Mouse (Mus musculus): ENCODE measurements around the gene Tnfsf4.

Tnfsf4 gene

DNA sequence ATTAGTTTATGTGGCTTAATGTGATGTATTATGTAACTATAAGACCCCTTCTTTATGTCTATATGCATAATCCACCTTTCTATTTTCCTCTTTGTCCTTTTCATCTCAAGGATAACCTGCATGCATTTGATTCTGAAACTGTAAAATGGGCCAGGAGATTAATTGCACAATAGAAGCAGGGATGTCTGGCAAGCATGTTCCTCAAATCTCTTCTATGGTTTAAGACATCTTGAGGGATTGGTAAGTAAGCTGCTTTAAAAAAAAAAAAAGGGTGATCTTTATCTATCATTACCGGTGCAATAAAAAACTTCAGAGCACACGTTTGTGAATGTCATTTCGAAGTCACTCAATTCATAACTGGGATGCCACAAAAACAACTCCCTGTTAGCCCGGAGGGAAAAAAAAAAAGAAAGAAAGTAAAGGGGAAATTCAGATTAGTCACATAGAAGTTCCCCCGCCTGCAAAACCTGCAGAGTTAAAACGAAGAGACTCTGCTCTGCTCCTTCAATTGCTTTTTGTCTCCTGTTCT lies at the start of gene Tnfsf4:
Tnfsf4 (plus strand) TSS at position 479 of the 529 bp plus-strand sequence.
- 76% methylated on average over 6 of the region's 6 CpGs for WGBS

DNA sequence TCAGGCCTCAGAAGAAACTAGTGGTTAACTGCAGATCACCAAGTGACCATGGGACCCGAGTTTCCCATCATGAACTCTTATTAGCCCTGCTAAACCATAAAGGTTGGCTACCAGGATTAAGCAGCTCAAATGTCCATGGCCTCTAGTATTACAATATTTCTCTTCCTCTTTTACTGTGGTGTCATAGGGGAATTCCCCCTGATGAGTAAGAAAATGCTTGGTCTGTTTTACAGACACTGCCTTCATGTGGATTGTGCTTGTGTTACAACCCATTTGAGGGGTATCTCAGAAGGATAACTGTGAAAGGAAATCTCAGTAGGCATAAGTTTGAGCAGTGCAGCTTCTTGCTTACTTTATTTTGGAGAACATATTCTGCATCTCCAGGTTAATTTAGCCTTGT lies 44.2 kb upstream of the Tnfsf4 start:
- WGBS = 67% methylated on average over 1 of the region's 1 CpGs

DNA sequence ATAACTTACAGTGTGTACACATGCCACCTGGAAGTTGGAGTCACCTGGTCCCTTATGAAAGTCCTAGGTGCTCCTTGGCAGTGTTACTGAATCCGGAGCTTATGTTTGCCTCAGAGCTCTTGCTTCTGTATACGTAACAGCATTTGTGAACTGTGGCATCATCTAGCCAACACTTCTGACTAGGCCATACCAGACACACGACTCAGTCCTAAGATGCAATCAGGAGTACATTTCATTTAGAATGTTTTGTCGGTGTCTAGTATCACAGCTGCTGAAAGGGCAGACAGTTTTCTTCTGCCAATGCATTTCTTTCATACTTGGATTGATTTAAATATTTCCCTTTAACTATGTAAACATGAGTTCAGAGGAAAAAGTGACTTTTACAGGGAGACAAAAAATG lies 30.2 kb upstream of the Tnfsf4 start:
- 83% methylated on average over 4 of the region's 4 CpGs for WGBS

DNA sequence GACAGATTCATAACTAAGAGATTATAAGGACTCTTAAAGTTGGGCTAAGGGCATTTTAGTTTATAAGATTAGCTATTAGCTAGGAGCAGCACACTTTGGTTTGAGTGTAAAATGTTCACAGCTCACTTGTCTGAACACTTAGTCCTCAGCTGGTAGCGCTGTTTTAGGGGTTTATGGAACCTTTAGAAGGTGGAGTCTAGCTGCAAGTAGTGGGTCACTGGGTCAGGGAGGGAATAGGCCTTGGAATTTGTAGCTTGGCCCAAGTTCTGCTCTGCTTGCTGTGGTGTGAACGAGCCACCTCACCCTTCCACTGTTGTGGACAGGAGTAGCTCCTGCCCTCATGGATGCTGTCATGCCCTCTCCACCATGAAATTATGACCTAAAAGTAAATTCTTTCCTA lies 23.3 kb upstream of the Tnfsf4 start:
- WGBS = 89% methylated on average over 2 of the region's 2 CpGs

DNA sequence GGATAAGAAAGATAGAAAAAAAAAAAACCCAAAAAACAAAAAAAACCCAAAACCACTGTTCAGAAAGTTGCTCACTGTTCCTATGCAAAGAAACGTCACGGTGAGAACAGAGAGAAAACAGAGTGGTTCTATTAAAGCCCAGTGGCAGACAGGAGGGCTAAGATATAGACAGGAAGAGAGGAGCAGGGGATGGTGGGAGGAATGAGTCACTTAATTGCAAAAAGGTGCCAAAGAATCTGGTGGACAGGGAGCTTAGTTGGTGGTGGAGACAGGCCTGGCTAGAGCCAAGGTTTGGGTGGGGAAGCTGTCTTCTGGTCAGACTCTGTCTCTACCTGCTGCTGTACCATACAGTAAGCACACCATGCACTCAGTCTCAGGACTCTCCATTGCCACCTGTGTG lies 19.3 kb upstream of the Tnfsf4 start:
- 74% methylated on average over 2 of the region's 2 CpGs for WGBS

DNA sequence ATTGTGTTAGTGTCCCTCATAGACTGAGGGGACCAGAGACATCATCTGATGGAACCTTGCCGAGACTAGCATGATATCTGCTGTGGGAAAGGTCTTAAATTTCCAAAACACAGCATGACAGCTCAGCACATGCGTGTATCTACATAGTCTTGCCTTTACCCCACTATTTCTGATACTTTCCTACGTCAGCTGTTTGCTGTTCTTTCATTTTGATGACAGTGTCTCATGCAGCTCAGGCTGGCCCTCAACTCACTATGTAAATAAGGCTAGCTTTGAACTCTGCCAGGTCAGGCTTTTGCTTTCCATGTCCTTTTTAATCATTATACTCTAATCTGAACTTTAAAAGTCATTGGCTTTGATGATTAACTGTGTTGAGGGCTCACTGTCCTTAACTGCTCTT lies 16.6 kb upstream of the Tnfsf4 start:
- WGBS = 87% methylated on average over 3 of the region's 3 CpGs

DNA sequence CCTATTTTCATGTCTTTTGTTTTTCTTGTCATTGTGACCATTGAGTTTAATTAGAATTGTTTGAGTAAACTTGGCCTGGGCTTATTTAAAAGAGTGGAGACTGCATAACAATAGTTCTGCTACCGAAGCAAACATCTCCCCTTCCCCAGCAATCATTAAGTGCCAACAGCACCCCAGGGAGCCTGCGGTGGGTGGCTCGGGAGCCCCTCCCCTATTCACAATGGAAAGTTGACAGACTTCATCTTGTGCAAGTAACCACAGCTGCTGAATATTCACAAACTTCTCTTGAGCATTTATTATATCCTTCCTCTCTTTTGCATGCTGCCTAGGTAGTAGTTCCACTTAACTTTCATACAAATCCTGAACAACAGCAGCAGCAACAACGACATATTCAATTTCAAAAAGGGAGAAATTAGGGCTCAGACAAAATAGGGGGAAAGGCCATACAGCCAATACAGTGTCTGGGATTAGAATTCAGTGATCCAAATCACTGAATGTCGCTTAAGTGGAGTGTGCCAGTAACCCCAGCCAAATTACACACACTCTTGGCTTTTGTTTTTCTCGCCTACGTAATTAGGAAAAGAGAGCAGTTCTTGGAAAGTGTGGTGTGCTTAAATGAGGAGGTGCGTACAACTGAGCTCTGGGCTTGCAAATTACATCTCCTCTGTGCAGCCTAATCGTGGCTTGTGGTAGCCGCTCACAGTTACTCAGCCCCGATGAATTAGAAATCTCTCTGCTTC lies 15.4 kb upstream of the Tnfsf4 start:
- 34% methylated on average over 11 of the region's 11 CpGs for WGBS

DNA sequence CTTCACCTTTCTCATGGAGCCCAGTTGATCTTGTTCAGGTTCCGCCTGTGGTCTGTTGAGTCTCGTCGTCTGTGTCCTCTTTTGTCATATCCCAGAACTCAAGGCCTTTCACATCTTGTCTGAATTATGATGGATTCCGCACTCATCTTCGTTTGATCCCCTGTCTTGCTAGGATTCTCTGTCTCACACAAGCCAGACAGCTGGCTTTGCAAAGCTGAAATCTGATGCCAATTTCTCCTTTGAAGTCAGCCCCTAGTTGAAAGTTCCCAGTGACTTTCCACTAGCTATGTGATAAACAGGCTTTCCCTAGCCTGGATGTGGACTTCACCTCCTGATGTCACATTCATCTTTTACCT lies 14.8 kb upstream of the Tnfsf4 start:
- 44% methylated on average over 5 of the region's 5 CpGs for WGBS

DNA sequence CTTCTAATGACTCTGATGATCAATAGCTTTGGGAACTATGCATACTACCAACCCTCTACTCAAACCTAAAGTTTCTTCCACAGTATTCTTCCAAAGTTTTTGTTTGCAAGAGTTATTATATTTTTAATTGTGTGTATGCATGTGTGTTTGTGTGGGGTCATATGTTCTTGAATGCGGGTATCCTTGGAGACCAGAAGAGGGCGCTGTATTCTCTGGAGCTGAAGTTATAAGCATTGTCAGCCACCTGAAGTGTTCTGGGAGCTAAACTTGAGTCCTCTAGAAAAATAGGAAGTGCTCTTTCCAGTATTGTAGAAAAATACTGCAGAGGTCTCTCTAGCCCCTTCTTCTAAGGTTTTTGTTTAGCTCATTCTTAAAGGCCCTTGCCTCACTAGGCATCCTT lies 5.1 kb upstream of the Tnfsf4 start:
- WGBS = 80% methylated on average over 2 of the region's 2 CpGs

DNA sequence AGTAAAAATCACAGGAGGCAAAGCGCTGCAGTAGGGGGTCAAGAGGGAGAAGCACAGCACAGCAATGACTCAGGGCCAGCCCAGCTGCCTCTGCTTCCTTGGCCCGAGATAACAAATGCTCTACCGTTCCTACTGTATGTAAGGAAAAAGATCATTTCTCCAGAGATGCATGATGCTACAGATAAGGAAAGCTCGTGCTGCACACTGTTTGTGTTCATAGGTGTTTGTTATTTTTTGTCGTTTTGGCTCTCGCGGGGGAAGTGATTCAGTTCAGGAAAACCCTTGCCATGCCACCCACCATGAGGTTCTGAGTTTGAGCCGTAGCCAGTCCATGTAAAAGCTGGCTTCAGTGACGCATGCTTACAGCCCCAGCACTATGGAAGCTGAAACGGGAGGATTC lies 2.3 kb upstream of the Tnfsf4 start:
- WGBS = 61% methylated on average over 10 of the region's 10 CpGs

DNA sequence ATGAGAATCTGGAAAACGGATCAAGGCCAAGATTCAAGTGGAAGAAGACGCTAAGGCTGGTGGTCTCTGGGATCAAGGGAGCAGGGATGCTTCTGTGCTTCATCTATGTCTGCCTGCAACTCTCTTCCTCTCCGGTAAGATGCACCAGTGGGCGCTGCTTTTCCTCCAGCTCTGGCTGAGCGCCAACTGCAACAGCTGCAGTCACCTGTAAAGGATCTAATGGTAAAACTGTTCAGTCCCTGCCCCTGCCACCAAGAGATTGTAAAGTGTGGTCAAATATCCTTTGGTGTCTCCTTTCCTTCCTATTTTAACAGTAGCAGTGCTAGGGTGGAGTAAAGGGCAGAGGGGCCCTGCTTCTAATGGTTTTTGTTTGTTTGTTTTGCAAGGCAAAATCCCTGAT lies 401 bp downstream of the Tnfsf4 start:
- whole genome bisulfite sequencing = 86% methylated on average over 5 of the region's 5 CpGs

DNA sequence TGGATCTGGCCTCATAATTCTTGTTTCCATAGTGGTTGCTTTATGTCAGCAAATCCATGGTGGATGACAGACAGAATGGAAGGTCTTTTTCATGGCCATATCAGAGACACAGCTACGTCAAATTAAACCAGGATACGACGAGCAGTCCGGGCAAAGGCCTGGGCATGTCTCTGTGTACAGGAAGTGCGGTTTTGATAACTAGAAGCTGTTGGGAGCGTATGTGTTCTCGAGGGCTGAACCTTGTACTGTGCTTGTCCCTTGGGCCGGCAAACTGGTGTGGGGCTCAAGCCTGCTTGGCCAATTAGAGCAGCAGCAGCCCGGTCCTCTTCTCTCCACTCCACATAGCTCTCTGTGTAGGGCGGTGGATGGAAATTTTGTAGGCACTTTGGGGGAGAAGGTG lies 1.1 kb downstream of the Tnfsf4 start:
- WGBS = 79% methylated on average over 10 of the region's 10 CpGs

DNA sequence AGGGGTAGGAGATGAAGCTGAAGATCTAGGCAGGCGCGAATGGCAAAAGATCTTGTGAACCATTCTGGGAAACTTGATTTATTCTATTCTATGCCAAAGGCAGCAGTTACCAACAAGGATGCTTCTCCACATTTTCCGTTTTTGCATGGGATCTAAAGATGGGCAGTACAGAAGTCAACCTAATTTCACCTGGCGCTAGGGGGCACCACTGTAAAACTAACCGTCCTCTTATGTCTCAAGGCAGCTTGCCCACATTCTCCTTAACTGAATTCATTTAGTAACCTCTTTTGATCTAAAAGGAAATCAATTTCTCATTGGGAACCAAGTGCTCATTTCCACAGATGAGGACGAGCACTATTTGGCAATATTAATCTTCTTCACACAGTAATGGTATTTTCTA lies 4.9 kb downstream of the Tnfsf4 start:
- 17% methylated on average over 6 of the region's 6 CpGs for WGBS

DNA sequence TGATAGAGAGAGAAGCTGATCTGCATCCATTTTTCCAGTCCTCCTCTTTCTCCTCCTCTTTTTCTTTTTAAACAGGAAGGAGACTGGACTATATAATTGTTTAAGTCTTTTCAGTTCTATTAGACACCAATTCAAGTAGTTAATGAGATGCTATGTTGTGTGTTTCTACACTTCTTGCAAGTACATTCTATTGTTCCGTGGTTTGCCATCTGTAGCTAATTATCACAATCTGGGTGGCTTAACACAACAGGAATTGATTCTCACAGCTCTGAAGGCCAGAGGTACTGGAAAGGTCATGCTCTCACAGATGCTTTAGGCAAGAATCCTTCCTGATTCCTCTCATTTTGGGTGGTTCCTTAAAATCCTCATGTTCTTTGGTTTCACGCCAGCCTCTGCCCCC lies 7.9 kb downstream of the Tnfsf4 start:
- WGBS = 77% methylated on average over 2 of the region's 2 CpGs

DNA sequence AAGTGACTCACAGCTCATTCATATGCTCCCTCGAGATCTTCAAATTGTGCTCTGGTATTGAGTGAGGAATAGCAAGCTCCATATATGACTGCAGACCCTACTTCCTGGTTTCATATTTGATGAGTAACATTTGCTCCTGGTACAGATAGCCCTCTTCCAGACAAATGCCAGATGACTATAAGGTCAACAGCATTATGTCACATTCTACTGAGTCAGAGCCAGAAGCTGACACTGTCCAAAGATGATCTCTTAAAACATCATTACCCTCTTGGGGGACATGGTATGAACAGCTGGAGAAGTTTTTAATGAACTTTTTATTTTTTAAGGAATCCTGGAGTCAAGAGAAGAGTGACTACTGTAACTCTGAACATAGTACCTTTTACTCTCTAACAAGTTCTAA lies 11.3 kb downstream of the Tnfsf4 start:
- 98% methylated on average over 1 of the region's 1 CpGs for WGBS

DNA sequence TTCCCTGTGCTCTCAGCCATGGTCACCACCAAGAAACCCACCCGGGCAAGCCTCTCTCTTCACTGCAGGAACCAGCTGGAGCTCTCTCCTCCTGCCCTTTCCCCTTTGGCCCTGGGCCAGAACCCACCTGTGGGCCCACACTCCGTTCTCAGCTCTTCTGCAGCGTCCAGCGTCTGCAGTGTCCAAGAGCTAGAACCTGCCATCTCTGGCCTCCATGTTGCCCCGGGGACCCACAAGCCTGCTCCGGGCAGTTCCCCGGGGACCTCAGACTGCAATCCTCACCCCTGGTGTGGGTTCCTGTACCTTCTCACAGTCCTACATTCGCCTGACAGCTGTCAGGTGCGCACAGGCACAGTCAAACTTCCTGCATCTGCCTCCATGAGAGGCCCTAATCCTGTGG lies 25.4 kb downstream of the Tnfsf4 start:
- WGBS = 94% methylated on average over 9 of the region's 9 CpGs

DNA sequence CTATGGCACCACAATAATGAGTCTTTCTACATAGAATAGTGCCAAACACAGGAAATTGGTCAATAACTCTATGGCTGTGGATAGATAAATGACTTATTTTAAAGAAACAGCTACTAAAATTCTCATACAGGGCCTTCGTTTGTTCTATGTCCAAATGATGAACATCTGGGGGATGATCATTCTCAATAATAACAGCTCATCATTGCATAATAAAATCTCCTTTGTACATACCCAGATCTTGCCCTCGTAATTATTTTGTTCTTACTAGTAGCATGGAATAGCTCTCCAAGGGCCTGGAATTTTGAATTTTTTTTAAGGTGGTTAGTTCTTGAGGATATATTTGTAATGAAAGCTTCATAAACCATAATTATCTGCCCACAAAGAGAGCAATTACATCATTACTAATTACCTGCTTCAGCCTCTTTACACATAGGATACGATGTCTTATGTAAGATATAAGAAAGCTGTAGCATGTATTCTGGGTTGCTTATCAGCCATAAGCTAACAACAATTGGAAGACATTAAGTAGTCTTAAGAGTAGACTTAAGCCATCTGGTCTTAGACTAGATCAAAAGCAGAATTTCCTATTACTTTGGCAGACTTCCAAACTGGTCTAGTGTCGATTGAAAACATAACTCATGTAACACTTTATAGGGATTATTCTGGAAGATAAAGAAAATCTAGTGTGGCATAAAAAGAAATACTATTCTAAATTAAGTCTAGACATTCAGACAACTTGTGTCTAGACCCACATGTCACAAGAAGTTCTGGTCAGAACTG lies 31.3 kb downstream of the Tnfsf4 start:
- 73% methylated on average over 4 of the region's 4 CpGs for WGBS

DNA sequence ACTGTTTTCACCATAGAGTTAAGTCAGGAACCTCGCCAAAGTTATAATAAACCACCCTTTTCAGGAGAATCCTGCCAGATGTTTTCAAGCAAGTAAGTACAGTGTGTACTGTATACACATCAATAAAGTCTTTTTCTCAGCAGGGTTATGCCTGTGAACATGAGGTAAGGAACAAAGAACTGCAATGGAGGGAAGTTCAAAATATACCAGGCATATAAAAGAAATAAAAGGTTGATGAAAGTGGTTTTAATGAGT lies 31.8 kb downstream of the Tnfsf4 start:
- WGBS = 78% methylated on average over 1 of the region's 1 CpGs

DNA sequence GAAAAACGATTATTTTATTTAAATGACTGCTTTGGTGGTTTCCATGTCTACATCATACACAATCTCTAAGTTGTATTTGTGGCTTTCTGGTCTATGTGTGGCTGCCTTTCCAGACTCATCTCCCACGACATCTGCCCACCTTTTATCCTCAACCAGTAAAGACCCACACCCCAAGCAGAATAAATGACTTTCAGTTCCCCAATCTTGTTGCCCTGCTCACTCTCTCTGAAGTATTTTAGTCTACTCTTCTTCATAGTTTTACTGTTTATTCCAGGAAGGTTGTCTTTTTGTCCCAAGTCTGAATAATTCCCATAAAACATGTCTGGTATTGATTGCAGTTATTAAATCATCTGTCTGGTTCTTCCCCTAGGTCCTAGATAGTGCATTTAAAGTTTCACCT lies 40.6 kb downstream of the Tnfsf4 start:
- 43% methylated on average over 2 of the region's 2 CpGs for WGBS

DNA sequence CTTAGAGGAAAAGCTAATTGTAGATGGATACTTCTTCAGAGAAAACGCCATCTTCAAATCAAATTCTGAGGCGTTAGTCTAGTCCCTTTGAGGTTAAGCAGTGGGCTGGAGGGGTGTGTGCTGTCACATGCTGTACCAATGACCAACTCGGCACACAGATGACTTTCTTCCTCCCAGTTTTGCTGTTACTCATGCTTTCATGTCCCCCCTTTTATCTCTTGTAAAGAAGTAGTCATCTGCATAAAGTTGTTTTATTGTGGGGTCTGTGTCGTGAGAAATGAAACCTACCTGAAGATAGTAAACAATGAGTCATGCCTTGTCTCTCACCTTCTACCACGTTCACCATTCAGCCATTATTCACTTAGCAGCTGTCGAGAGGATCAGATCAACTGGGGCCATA lies 41.3 kb downstream of the Tnfsf4 start:
- 86% methylated on average over 6 of the region's 6 CpGs for WGBS

DNA sequence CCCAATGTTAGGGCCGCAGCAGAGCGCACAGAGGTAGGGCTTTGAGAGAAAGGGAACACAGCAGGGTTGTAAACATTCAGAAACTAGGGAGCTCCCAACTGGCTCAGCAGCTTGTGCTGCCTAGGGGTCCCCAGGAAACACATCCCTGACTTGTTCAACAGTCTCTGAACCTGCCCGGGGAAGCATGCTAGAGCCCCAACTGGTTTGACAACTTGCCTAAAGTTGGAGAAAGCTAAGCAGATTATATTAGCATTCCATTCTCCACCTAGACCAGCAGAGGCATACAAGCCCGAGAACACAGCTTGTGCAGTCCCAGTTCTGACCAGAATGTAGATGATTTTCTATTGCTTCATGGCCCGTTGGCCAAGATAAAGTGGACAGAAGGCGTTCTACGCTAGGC lies 49.6 kb downstream of the Tnfsf4 start:
- WGBS = 72% methylated on average over 7 of the region's 7 CpGs

DNA sequence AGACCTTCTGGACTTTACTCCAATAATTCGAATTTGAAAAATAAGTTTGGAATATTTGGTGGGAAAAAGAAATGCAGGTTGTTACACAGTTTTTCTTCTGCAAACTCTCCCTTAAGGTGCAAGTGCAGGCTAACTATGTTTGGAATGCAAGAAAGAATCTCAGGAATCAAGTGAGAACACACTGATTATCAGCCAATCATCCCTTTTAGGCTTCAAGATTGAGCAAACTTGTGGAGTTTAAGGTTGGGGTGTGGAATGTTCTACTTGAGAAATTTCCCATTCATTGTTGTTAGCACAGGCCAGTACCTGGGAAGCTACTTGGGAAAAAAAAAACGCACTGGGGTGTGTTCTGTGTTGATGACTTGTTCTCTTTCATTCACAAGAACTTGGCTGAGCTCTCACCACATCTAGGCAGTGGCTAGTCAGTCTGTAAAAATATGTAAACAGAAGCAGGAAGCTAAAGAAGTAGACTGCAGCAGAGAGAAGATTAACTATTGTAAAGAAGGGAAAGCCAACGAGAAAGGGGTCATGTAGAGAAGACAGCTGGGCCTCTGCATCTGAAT lies 56.6 kb downstream of the Tnfsf4 start:
- 47% methylated on average over 3 of the region's 3 CpGs for WGBS

DNA sequence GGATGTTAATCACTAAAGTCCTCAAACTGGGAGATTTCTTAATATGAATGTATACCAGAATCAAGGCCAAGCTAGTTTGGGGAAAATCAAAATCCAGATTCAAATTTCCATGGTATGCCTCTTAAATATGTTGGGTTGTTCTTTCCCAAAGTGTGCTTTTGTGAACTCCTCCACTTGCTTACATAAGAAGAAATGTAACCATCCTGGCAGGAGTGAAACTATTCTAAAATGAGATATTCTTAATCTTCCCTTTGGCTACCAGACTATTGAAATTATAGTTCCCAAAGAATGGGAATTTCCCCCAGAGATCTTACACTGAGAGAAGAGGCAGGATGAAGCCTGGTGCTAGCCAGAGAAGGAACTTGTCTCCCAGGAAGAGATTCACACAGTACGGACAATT lies 57.0 kb downstream of the Tnfsf4 start:
- WGBS = 64% methylated on average over 1 of the region's 1 CpGs

Measured in cerebral cortex, adult 2 months (tissue).